In the genomic region with DNA sequence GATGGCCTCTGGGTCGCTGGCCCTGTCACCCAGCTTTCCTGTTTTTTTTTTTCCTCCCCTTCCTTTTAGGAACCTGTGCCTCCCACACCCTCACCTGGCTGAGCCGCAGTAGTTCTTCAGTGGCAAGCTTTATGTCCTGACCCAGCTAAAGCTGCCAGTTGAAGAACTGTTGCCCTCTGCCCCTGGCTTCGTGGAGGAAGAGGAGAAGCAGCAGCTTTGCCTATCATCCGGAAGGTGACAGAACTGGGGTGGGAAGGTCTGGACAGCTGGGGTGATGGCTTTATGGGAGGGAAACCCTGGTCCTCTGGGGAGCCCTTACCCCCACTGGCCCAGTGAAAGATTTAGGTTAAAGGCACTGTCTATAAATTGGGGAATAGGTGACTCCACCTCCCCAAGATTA, we compare ENCODE assay signal across 9 mouse cellular contexts. TPM values are rescaled to one million over a fixed set of nuclear protein-coding genes. Genes with fewer than 3 reads are reported as not detected.
A peak's percentile ranks its signal among the peaks of the same experiment; 100 is the strongest.
DNase-seq lines count a peak whose midpoint lies in the region; ATAC-seq and TF ChIP-seq lines count a peak whose summit lies in the region.
"Had no signal": no experiment of that assay in that cellular context is flagged by ENCODE, and none has a peak within 500 bp of the region (broad histone marks: within the 10 kb centered on the region; RNA-seq: fewer than 3 reads in every experiment).

No protein-coding gene starts in this region.

- peak overlapping the region; percentile 91 for H3K27ac ChIP-seq in hindbrain, embryonic 10.5 days
- no peak overlapping the region for H3K27ac ChIP-seq in hindbrain, embryonic 13.5 days
- no peak overlapping the region; the same call in none of the 2 replicates for H3K27ac ChIP-seq in testis, adult 2 months (ENCODE audit: control insufficient read depth, insufficient read depth, low read depth, low read length)
- peak overlapping the region; percentile 63 for H3K27ac ChIP-seq in limb, embryonic 13.5 days
- H3K27ac ChIP-seq: hindbrain, embryonic 15.5 days had no signal

- H3K36me3 ChIP-seq in hindbrain, embryonic 10.5 days = peaks cover 16% of the 10 kb centered on the region
- peaks cover 23% of the 10 kb centered on the region for H3K36me3 ChIP-seq in hindbrain, embryonic 13.5 days
- no peaks in the 10 kb centered on the region for H3K36me3 ChIP-seq in testis, adult 2 months (ENCODE audit: control insufficient read depth, insufficient read depth, low read length)
- H3K36me3 ChIP-seq in limb, embryonic 13.5 days = peaks cover 14% of the 10 kb centered on the region

- H3K9me3 ChIP-seq in hindbrain, embryonic 10.5 days = peaks cover 4% of the 10 kb centered on the region
- H3K9me3 ChIP-seq in hindbrain, embryonic 13.5 days = no peaks in the 10 kb centered on the region
- H3K9me3 ChIP-seq in limb, embryonic 13.5 days = peaks cover 4% of the 10 kb centered on the region; the same call in 1 of the 2 replicates
- H3K9me3 ChIP-seq: hindbrain, embryonic 15.5 days had no signal

- no peak overlapping the region; the same call in 1 of the 2 replicates for H3K4me2 ChIP-seq in hindbrain, embryonic 13.5 days
- peak overlapping the region; percentile 97 for H3K4me2 ChIP-seq in limb, embryonic 13.5 days (replicated peaks)

- H3K27me3 ChIP-seq in hindbrain, embryonic 10.5 days (ENCODE audit: insufficient read depth, poor library complexity, severe bottlenecking) = peaks cover under 1% of the 10 kb centered on the region; the same call in 1 of the 2 replicates
- H3K27me3 ChIP-seq in hindbrain, embryonic 13.5 days = 0 out of 2 replicates have a peak, but pooled peaks cover 14% of the 10 kb centered on the region
- H3K27me3 ChIP-seq in testis, adult 2 months (ENCODE audit: control insufficient read depth, insufficient read depth, low read length) = no peaks in the 10 kb centered on the region
- H3K27me3 ChIP-seq in limb, embryonic 13.5 days = peaks cover 2% of the 10 kb centered on the region; the same call in 1 of the 2 replicates
- H3K27me3 ChIP-seq: hindbrain, embryonic 15.5 days had no signal

- DNase-seq in hindbrain, embryonic 10.5 days (ENCODE audit: low spot score) = no peak
- DNase-seq in testis, postnatal 10 days (ENCODE audit: low spot score) = no peak
- no peak for DNase-seq in urinary bladder, adult 18-20 months (ENCODE audit: low spot score in 2 of 2)
- no peak for DNase-seq in thymus, postnatal 25 days
- DNase-seq in testis, postnatal 14 days (ENCODE audit: low spot score) = no peak

- no peak for TF ChIP-seq POLR2A in testis, adult 2 months (IDR thresholded peaks at IDR 0.05; ENCODE audit: control insufficient read depth, low read depth, low read length)

- H3K4me3 ChIP-seq in hindbrain, embryonic 10.5 days = peak overlapping the region; percentile 9; the same call in 1 of the 2 replicates
- H3K4me3 ChIP-seq in hindbrain, embryonic 13.5 days = no peak overlapping the region
- peak overlapping the region; percentile 85 for H3K4me3 ChIP-seq in testis, adult 2 months (ENCODE audit: control insufficient read depth, low read depth, low read length)
- H3K4me3 ChIP-seq in limb, embryonic 13.5 days = peak overlapping the region; percentile 73

- H3K4me1 ChIP-seq in hindbrain, embryonic 10.5 days (replicated peaks) = peaks cover 55% of the 10 kb centered on the region
- H3K4me1 ChIP-seq in hindbrain, embryonic 13.5 days (replicated peaks) = peaks cover 44% of the 10 kb centered on the region
- H3K4me1 ChIP-seq in testis, adult 2 months (ENCODE audit: control insufficient read depth, insufficient read depth, low read length) = peaks cover 45% of the 10 kb centered on the region
- H3K4me1 ChIP-seq in limb, embryonic 13.5 days = peaks cover 46% of the 10 kb centered on the region

- H3K9ac ChIP-seq in hindbrain, embryonic 13.5 days = no peak overlapping the region
- no peak overlapping the region for H3K9ac ChIP-seq in limb, embryonic 13.5 days
- H3K9ac ChIP-seq: hindbrain, embryonic 15.5 days had no signal

- WGBS in hindbrain, embryonic 10.5 days = 66% methylated on average over 4 of the region's 4 CpGs
- WGBS in hindbrain, embryonic 13.5 days = 76% methylated on average over 4 of the region's 4 CpGs
- WGBS in limb, embryonic 13.5 days = 56% methylated on average over 4 of the region's 4 CpGs

- no peak for ATAC-seq in hindbrain, embryonic 13.5 days (ENCODE audit: low FRiP score)
- ATAC-seq in limb, embryonic 13.5 days (ENCODE audit: low FRiP score, low read depth) = no peak

- TF ChIP-seq CTCF in testis, adult 2 months (IDR thresholded peaks at IDR 0.05; ENCODE audit: control insufficient read depth, insufficient read depth, insufficient replicate concordance, low read depth, low read length) = no peak

RNA-seq across cellular contexts. Expression of gene Tlcd2, which starts 2.1 kb away (rescaled TPM):
- 11.7 and 12.4 TPM in 2 replicates for polyA plus RNA-seq in hindbrain, embryonic 10.5 days (2016; fragmentation: Nextera tagmentation; extraction: Ambion mirVana)
- 2.7 and 3.4 TPM in 2 replicates for polyA plus RNA-seq in hindbrain, embryonic 13.5 days (2015; fragmentation: Nextera tagmentation; extraction: Ambion mirVana)
- 6.8 and 7.3 TPM in 2 replicates for polyA plus RNA-seq in testis, adult 2 months (2012; rRNA removed)
- 26.4 and 26.9 TPM in 2 replicates for polyA plus RNA-seq in limb, embryonic 13.5 days (2015; fragmentation: Nextera tagmentation; extraction: Ambion mirVana)

RNA-seq across cellular contexts. Expression of gene Wdr81, which starts 9.1 kb away (rescaled TPM):
- 7.7 and 8.6 TPM in 2 replicates for polyA plus RNA-seq in hindbrain, embryonic 10.5 days (2016; fragmentation: Nextera tagmentation; extraction: Ambion mirVana)
- polyA plus RNA-seq in hindbrain, embryonic 13.5 days (2015; fragmentation: Nextera tagmentation; extraction: Ambion mirVana) = 6.2 and 7.1 TPM in 2 replicates
- 4.1 and 5.1 TPM in 2 replicates for polyA plus RNA-seq in testis, adult 2 months (2012; rRNA removed)
- 5.8 and 5.9 TPM in 2 replicates for polyA plus RNA-seq in limb, embryonic 13.5 days (2015; fragmentation: Nextera tagmentation; extraction: Ambion mirVana)

RNA-seq across cellular contexts. Expression of gene Prpf8, which starts 23.0 kb away (rescaled TPM):
- 74.8 and 78.1 TPM in 2 replicates for polyA plus RNA-seq in hindbrain, embryonic 10.5 days (2016; fragmentation: Nextera tagmentation; extraction: Ambion mirVana)
- 49.2 and 51.8 TPM in 2 replicates for polyA plus RNA-seq in hindbrain, embryonic 13.5 days (2015; fragmentation: Nextera tagmentation; extraction: Ambion mirVana)
- 45.6 and 48.8 TPM in 2 replicates for polyA plus RNA-seq in testis, adult 2 months (2012; rRNA removed)
- polyA plus RNA-seq in limb, embryonic 13.5 days (2015; fragmentation: Nextera tagmentation; extraction: Ambion mirVana) = 60.8 and 63.0 TPM in 2 replicates

RNA-seq across cellular contexts. Expression of gene Serpinf2, which starts 24.2 kb away (rescaled TPM):
- 0.07 TPM in 1 of 2 replicates, not detected in the other for polyA plus RNA-seq in hindbrain, embryonic 10.5 days (2016; fragmentation: Nextera tagmentation; extraction: Ambion mirVana)
- 0.12 TPM in 1 of 2 replicates, not detected in the other for polyA plus RNA-seq in hindbrain, embryonic 13.5 days (2015; fragmentation: Nextera tagmentation; extraction: Ambion mirVana)
- 0.29 and 0.33 TPM in 2 replicates for polyA plus RNA-seq in testis, adult 2 months (2012; rRNA removed)
- polyA plus RNA-seq in limb, embryonic 13.5 days (2015; fragmentation: Nextera tagmentation; extraction: Ambion mirVana) = 0.14 and 1.3 TPM in 2 replicates

RNA-seq across cellular contexts. Expression of gene Serpinf1, which starts 41.1 kb away (rescaled TPM):
- 95.3 and 106 TPM in 2 replicates for polyA plus RNA-seq in hindbrain, embryonic 10.5 days (2016; fragmentation: Nextera tagmentation; extraction: Ambion mirVana)
- 55.4 and 63.1 TPM in 2 replicates for polyA plus RNA-seq in hindbrain, embryonic 13.5 days (2015; fragmentation: Nextera tagmentation; extraction: Ambion mirVana)
- 13.2 and 13.3 TPM in 2 replicates for polyA plus RNA-seq in testis, adult 2 months (2012; rRNA removed)
- polyA plus RNA-seq in limb, embryonic 13.5 days (2015; fragmentation: Nextera tagmentation; extraction: Ambion mirVana) = 227 and 235 TPM in 2 replicates

Comparison
In these comparisons a context has a peak if more than half of its experiments do, and no peak if none do; other contexts are left out.
1. H3K27ac ChIP-seq: peak in hindbrain, embryonic 10.5 days (single experiment) and limb, embryonic 13.5 days (single experiment); none in hindbrain, embryonic 13.5 days (single experiment) and testis, adult 2 months (single experiment).